Mouse (Mus musculus) bone marrow macrophage, adult 2 months (primary cell): ENCODE measurements around the gene Qrich1.

ENCODE experiments used
- CTCF ChIP-seq: IDR thresholded peaks from 2 replicates; pipeline ENCODE4 v1.5.1; 2012; ENCODE audit warnings: low read depth, mild to moderate bottlenecking, low read length, moderate library complexity
- POLR2A ChIP-seq: IDR thresholded peaks from 2 replicates; pipeline ENCODE4 v1.6.1; 2012; ENCODE audit warnings: mild to moderate bottlenecking, low read depth, low read length, borderline replicate concordance

DNA sequence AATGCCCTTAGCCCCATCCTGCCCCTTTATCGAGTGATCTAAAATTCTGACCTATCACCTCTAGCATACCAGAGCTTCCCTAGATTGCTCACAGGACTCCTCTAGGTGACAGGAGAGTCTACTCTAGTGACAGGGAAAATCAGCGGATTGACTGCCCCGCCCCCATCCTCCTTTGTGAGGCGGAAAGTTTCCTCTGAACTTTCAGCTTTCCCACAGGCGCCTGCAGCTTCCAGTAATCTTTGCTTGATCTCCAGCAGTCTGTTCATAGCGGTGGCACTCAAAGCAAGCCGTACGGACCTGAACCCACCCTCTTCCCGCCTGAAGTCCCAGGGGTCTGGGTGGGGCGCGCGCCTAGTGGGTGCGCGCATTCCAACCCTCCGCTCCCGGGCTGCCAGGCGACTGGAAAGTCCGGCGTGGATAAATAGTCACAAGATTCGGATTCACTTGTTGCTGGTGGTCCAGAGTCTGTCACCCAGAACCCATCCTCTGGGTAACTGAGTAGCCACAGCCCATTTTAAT, 37.9 kb upstream of the Qrich1 start:
- TF ChIP-seq CTCF, result no peak
- TF ChIP-seq POLR2A, result no peak
